Mouse (Mus musculus) small intestine, adult 2 months (tissue): ENCODE data around the gene Rapgef4. TPM values are rescaled to one million over a fixed set of nuclear protein-coding genes. Genes with fewer than 3 reads are reported as not detected.

Experiments
- H3K27ac ChIP-seq: fragments of 200-500 bp; 2 replicates; pipeline ENCODE4 v1.5.1; 2012; ENCODE audit warnings: low read depth, low read length, control low read depth, inconsistent platforms; ENCODE audit not compliant: insufficient read depth
- H3K27me3 ChIP-seq: fragments of 200-500 bp; 2 replicates; pipeline ENCODE4 v1.6.1; 2012; ENCODE audit warnings: mild to moderate bottlenecking, moderate library complexity, low read length, inconsistent platforms; ENCODE audit not compliant: control insufficient read depth, insufficient read depth
- H3K36me3 ChIP-seq: fragments of 200-500 bp; 2 replicates; pipeline ENCODE4 v1.6.1; 2012; ENCODE audit warnings: mild to moderate bottlenecking, low read length, control low read depth, inconsistent platforms; ENCODE audit not compliant: control insufficient read depth, insufficient read depth
- H3K4me1 ChIP-seq: fragments of 200-500 bp; 2 replicates; pipeline ENCODE4 v1.6.1; 2012; ENCODE audit warnings: low read length, inconsistent platforms, mixed read lengths; ENCODE audit not compliant: control insufficient read depth, insufficient read depth, insufficient read length
- H3K4me3 ChIP-seq: fragments of 200-500 bp; 2 replicates; pipeline ENCODE4 v1.5.1; 2012; ENCODE audit warnings: low read depth, mild to moderate bottlenecking, control low read depth, inconsistent platforms, low read length, moderate library complexity
- CTCF ChIP-seq: fragments of 200-500 bp; IDR thresholded peaks from 2 replicates; pipeline ENCODE4 v1.5.1; 2012; ENCODE audit warnings: low read depth, mild to moderate bottlenecking, control low read depth, inconsistent platforms, low read length, moderate library complexity, mixed read lengths; ENCODE audit not compliant: insufficient replicate concordance, insufficient read length; ENCODE audit errors: extremely low read depth
- POLR2A ChIP-seq: fragments of 200-500 bp; IDR thresholded peaks from 2 replicates; pipeline ENCODE4 v1.6.1; 2012; ENCODE audit warnings: low read depth, mild to moderate bottlenecking, control low read depth, inconsistent platforms, low read length, moderate library complexity
- WGBS: fragments of 180-500 bp; shearing (Covaris S2); methylation state at CpG from one replicate; pipeline ENCODE4 v1.1.7; 2018; 5-methylcytosine and 5-hydroxymethylcytosine counted together
- polyA plus RNA-seq: library from polyadenylated mRNA; depleted of rRNA; stranded (reverse); fragments of >200 nt; gene quantifications from 2 replicates; pipeline ENCODE4 v1.2.3, GENCODE M21; 2012

Rapgef4 gene
- polyA plus RNA-seq, 1 experiment = 2.7 TPM

DNA sequence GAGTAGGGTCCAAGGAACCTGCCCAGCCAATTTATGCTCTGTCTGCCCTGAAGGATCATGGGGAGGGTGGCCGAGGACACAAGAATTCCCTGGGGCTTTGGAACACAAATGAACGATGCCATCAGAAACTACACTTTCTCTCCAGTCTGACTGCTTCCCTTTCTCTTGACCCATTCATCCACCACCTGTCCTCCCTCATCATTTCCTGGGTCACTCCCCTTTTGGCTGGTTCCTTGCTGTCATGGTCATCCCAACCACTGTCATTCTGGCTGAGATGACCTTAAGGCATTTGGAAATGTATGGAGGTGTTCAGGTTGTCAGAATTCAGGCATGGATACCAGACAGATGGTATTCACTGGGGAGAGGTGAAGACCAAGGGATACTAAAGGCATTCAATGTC is 200.4 kb downstream of the Rapgef4 start:
- WGBS = 95% methylated on average over 2 of the region's 2 CpGs
- H3K27ac ChIP-seq = no peak overlapping the region
- no peak for TF ChIP-seq CTCF
- no peak for TF ChIP-seq POLR2A
- H3K27me3 ChIP-seq = no peaks in the 10 kb centered on the region
- no peaks in the 10 kb centered on the region for H3K36me3 ChIP-seq
- H3K4me3 ChIP-seq = no peak overlapping the region
- peaks cover 4% of the 10 kb centered on the region for H3K4me1 ChIP-seq

DNA sequence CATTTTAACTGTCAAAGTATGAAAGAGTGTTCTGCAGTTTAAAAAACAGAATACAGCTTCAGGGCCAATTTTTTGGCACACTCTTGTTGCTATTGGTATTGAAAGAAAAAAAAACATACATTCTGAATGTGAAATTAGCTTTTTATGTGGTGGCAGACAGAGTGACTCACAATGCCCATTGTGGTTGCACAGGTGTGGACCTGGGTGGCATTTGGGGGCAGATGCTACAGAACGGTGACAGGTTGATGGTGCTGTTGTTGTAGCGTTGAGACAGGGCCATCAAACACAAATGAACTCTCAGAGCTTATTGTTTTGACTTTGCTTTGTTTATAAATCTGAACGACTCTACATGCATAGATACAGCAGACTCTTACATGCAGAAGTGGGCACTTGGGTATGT is 202.7 kb downstream of the Rapgef4 start:
- WGBS = 77% methylated on average over 3 of the region's 3 CpGs
- Histone ChIP-seq H3K27me3 (no peaks in the 10 kb centered on the region), H3K27ac (no peak overlapping the region), H3K36me3 (no peaks in the 10 kb centered on the region), H3K4me1 (peaks cover 4% of the 10 kb centered on the region), H3K4me3 (no peak overlapping the region)
- TF ChIP-seq CTCF (no peak), POLR2A (no peak)

GRCm38 (mm10) chr2:72196190-72196965 is 215.3 kb downstream of the Rapgef4 start:
- no peaks in the 10 kb centered on the region for H3K27me3 ChIP-seq
- TF ChIP-seq CTCF (no peak), POLR2A (no peak)
- WGBS = 63% methylated on average over 6 of the region's 6 CpGs
- H3K27ac ChIP-seq = no peak overlapping the region
- no peaks in the 10 kb centered on the region for H3K36me3 ChIP-seq
- no peaks in the 10 kb centered on the region for H3K4me1 ChIP-seq
- no peak overlapping the region for H3K4me3 ChIP-seq

DNA sequence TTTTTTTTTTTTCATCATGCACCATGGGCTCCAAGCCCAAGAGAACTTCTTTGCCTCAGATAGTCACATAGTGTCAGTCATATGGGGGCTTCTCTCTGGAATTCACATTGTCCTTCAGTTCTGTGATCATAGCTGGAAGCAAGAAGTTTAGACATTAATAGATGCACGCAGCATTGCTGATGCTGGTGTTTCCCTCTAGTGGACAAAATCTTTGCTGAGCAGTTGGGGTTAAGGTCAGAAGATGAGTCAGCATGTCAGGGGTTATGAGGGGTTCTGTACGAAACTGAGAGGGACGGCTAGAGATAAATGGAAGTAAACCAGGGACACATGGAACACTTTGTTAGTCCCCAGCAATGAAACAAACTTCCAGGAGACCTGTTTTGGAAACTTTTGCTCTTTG is 216.0 kb downstream of the Rapgef4 start:
- WGBS = 62% methylated on average over 3 of the region's 3 CpGs
- Histone ChIP-seq H3K27ac (no peak overlapping the region), H3K4me3 (no peak overlapping the region), H3K4me1 (no peaks in the 10 kb centered on the region), H3K27me3 (no peaks in the 10 kb centered on the region), H3K36me3 (no peaks in the 10 kb centered on the region)
- no peak for TF ChIP-seq POLR2A
- TF ChIP-seq CTCF = no peak

DNA sequence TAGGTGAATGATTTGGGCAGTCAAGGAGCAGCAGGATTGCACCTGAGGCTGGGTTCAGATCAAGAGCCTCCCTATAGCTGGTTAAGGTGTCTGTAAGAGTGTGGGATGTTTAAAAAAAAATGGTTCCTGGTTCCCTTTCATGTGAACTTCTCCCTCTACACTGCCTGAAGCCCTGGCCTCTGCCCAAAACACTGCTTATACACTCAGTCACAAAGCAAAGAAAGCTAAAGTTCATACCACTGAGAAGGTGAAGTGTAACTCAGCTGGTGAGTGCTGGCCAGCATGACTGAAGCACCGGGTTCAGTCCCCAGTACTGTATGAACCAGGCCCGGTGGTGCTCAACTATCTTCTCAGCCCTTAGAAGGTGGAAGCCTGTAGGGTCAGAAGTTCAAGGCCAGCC is 218.4 kb downstream of the Rapgef4 start:
- no peaks in the 10 kb centered on the region for H3K27me3 ChIP-seq
- TF ChIP-seq CTCF = no peak
- 83% methylated on average over 2 of the region's 2 CpGs for whole genome bisulfite sequencing

GRCm38 (mm10) chr2:72201506-72201905 is 220.5 kb downstream of the Rapgef4 start:
- no peak for TF ChIP-seq POLR2A
- TF ChIP-seq CTCF = no peak
- Histone ChIP-seq H3K36me3 (no peaks in the 10 kb centered on the region), H3K27ac (no peak overlapping the region), H3K4me1 (no peaks in the 10 kb centered on the region), H3K27me3 (no peaks in the 10 kb centered on the region), H3K4me3 (no peak overlapping the region)
- WGBS = 53% methylated on average over 9 of the region's 9 CpGs

More for the DNA sequence above, 218.4 kb downstream of the Rapgef4 start:
- H3K4me3 ChIP-seq = no peak overlapping the region
- no peaks in the 10 kb centered on the region for H3K36me3 ChIP-seq
- no peaks in the 10 kb centered on the region for H3K4me1 ChIP-seq
- H3K27ac ChIP-seq = no peak overlapping the region

- whole genome bisulfite sequencing = 54% methylated on average over 6 of the region's 6 CpGs
- Histone ChIP-seq H3K27ac (no peak overlapping the region), H3K4me1 (no peaks in the 10 kb centered on the region), H3K4me3 (no peak overlapping the region), H3K36me3 (no peaks in the 10 kb centered on the region), H3K27me3 (no peaks in the 10 kb centered on the region)
- TF ChIP-seq POLR2A (no peak), CTCF (no peak)
Measured at GRCm38 (mm10) chr2:72202252-72202651, 221.2 kb downstream of the Rapgef4 start.
